Mouse (Mus musculus) CH12.LX (cell line): ENCODE results near the gene Ces2e.
"Not testable (repeated sequence)": the region's sequence is repeated elsewhere in the genome, so short reads cannot be mapped to it uniquely, and the experiment has no call there.

Source experiments
- ETS1 ChIP-seq: conservative IDR thresholded peaks from 2 replicates; pipeline ENCODE4 v1.6.1; 2012; ENCODE audit warnings: low read depth, mild to moderate bottlenecking, inconsistent platforms, low read length, improper control_type of control experiment, moderate library complexity
- MAZ ChIP-seq: IDR thresholded peaks from 2 replicates; pipeline ENCODE4 v1.6.1; 2012; ENCODE audit warnings: low read depth, mild to moderate bottlenecking, inconsistent platforms, low read length, improper control_type of control experiment, moderate library complexity
- POLR2A ChIP-seq: IDR thresholded peaks from 2 replicates; pipeline ENCODE4 v1.6.1; 2011; ENCODE audit warnings: low read depth, mild to moderate bottlenecking, improper control_type of control experiment, low read length

- TF ChIP-seq ETS1, POLR2A, MAZ: not testable (repeated sequence)
Measured at GRCm38 (mm10) chr8:104909651-104910050, 16.4 kb upstream of the Ces2e start.
